Mouse (Mus musculus) cerebellum, adult 8-10 months (tissue): Measurements from ENCODE around the gene Prl8a1.

Experiments used
- DNase-seq: peaks from one replicate; pipeline ENCODE4 v3.0.0; 2022

Prl8a1 gene

DNA sequence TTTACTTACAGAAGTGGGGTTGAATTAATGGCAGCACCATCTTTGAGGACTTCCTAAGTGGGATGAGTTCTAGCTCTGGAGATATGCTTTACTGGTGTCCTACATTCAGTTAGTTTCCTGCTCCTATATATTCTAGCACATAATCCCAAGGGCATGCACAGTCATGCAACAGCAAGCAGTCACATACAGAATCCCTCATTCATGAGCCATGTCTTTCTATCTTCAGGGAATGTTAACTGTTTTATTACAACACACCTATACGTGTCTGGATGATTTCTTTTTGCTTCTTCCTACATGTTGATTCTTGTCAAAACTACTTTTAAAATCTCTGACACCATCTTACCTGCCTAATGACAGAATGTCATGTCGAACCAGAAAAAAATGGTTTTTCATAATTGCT lies at the start of gene Prl8a1:
Gene Prl8a1 (minus strand): TSS at position 101 of the 400 bp plus-strand sequence.
- DNase-seq = no peak

- DNase-seq = no peak
These were observed 28.5 kb upstream of the Prl8a1 start, which contains the start of gene Prl7b1 for GRCm38 (mm10) chr13:27610482-27610881. TSS of gene Prl7b1 (minus strand) at chr13:27610582.

GRCm38 (mm10) chr13:27564506-27564905 lies 17.5 kb downstream of the Prl8a1 start, which contains the start of gene Prl8a9:
TSS of gene Prl8a9 (minus strand) at chr13:27564606.
- no peak for DNase-seq

DNA sequence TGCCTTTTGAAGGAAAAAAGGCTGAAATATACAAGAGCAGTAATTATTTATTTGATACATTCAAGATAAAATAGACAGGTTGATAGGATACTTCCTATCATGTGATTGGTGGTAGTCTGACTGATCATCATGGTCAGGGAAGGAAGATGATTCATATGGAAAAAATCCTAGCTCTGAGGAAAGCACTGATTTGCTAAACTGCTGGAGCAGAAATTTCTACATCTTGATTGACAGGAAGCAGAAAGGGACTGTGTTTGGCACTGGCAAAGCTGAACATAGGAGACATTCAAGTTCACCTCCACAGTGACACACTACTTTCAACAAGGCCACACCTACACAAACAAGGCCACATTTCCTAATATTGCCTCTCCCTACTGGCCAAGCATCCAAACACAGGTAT lies 28.6 kb downstream of the Prl8a1 start:
- DNase-seq = no peak
